Mouse (Mus musculus): ENCODE measurements around the gene Usp48. TPM values are rescaled to one million over a fixed set of nuclear protein-coding genes. Genes with fewer than 3 reads are reported as not detected.

Gene Usp48
- polyA plus RNA-seq, 1 experiment from 2014 or later = 28.4 TPM

DNA sequence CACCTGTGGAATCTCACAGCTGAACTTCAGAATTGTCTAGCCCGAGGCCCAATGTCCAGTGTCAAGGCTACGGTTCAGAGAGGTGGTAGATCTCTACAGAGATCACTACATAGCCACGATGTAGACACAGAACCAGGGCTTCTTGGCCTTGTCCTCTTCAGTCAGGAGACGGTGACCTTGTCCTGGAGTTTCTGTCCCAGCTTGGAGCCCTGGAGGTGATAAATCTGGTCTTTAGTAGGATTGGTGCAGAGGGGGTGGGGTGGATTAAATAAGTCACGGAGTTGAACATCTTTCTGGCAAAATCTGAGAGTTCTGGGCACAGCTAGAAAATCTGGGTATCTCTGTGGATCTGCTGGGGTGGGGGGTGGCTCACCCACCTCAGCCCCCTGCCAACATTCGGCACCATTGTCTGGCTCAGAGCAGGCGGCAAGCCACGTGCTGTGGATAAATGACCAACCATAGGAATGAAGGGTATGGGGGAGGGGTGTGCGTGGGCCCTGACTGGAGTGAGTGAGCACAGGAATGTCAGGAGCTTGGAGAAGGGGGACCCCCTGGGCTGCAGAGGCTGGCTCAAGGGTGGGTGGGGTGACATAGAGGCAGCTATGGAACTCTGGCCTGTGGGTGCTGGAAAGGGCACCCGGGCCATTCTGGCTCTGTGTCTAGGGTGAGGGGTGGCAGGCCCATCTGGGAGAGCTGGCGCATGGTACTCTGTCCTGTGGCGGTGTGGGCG, 103.8 kb downstream of the Usp48 start:
- Histone ChIP-seq H3K27ac (ENCODE audit: low read depth) (peak overlapping the region; percentile 57; the same call in 1 of the 2 replicates), H3K36me3 (replicated peaks; ENCODE audit: insufficient read depth, low read length) (no peaks in the 10 kb centered on the region), H3K4me2 (ENCODE audit: low read depth, low read length) (no peak overlapping the region), H3K4me3 (ENCODE audit: low read depth, low read length) (no peak overlapping the region), H3K4me1 (ENCODE audit: insufficient read depth) (peaks cover 15% of the 10 kb centered on the region), H3K9me3 (ENCODE audit: low read length) (no peaks in the 10 kb centered on the region), H3K9ac (replicated peaks) (no peak overlapping the region), H3K27me3 (ENCODE audit: insufficient read depth, low read length) (no peaks in the 10 kb centered on the region)
- WGBS (ENCODE audit: insufficient replicate concordance) = 73% methylated on average over 13 of the region's 13 CpGs
- peak; percentile 51 for ATAC-seq
- no peak for DNase-seq
- TF ChIP-seq EP300 (IDR thresholded peaks at IDR 0.05; ENCODE audit: low read depth) = no peak
- TF ChIP-seq CTCF (IDR thresholded peaks at IDR 0.05; ENCODE audit: low read depth) = no peak

DNA sequence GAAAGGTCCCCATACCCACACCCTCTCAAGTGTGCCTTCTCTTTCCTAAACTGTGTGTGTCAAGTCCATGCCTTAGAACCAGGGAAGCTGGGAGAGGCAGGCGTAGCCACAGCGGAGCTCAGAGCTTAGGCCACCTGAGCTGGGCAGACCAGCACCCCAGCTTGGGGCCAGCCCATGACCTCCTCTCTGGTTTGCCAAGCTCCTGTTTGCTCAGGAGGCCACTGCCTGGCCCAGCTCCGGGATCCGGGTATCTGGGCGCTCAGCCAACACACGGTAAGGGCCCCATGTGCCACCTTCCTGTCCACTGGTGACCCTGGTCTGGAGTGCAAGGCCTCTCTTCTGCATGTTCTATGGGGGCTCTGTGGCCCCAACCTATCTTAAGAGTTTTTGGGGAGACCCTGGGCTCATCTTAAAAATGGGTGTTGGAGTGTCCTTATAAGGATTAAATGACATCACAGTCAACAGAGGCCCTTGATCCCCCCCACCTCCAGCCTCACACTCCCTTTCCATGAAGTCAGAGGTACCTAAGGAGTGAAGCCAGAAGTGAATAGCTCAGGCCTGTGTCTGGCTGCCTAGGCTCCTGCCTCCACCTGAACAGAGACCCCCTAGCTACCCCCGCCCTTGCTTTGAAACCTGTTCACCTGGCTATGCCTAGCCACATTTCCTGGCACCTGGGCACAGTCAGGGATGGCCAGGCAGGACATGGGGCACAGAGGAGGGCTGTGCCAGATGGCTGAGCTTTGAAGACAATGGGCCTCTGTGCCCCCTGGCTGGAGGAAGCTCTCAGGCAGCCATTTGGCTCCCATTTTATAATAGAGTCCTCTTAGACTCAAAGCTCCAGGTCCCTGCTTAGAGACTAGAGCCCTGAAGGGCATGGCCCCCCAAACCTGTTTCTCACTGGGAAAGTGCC, 104.8 kb downstream of the Usp48 start:
- no peaks in the 10 kb centered on the region for H3K36me3 ChIP-seq (replicated peaks; ENCODE audit: insufficient read depth, low read length)
- peaks cover 15% of the 10 kb centered on the region for H3K4me1 ChIP-seq (ENCODE audit: insufficient read depth)
- H3K9ac ChIP-seq (replicated peaks) = no peak overlapping the region
- H3K27me3 ChIP-seq (ENCODE audit: insufficient read depth, low read length) = no peaks in the 10 kb centered on the region
- DNase-seq (peak; percentile 82), ATAC-seq (peak; percentile 94)
- H3K9me3 ChIP-seq (ENCODE audit: low read length) = no peaks in the 10 kb centered on the region
- 51% methylated on average over 7 of the region's 7 CpGs for WGBS (ENCODE audit: insufficient replicate concordance)
- no peak overlapping the region for H3K4me3 ChIP-seq (ENCODE audit: low read depth, low read length)
- H3K27ac ChIP-seq (ENCODE audit: low read depth) = peak overlapping the region; percentile 57
- no peak for TF ChIP-seq CTCF (IDR thresholded peaks at IDR 0.05; ENCODE audit: low read depth)
- no peak for TF ChIP-seq EP300 (IDR thresholded peaks at IDR 0.05; ENCODE audit: low read depth)
- no peak overlapping the region for H3K4me2 ChIP-seq (ENCODE audit: low read depth, low read length)

DNA sequence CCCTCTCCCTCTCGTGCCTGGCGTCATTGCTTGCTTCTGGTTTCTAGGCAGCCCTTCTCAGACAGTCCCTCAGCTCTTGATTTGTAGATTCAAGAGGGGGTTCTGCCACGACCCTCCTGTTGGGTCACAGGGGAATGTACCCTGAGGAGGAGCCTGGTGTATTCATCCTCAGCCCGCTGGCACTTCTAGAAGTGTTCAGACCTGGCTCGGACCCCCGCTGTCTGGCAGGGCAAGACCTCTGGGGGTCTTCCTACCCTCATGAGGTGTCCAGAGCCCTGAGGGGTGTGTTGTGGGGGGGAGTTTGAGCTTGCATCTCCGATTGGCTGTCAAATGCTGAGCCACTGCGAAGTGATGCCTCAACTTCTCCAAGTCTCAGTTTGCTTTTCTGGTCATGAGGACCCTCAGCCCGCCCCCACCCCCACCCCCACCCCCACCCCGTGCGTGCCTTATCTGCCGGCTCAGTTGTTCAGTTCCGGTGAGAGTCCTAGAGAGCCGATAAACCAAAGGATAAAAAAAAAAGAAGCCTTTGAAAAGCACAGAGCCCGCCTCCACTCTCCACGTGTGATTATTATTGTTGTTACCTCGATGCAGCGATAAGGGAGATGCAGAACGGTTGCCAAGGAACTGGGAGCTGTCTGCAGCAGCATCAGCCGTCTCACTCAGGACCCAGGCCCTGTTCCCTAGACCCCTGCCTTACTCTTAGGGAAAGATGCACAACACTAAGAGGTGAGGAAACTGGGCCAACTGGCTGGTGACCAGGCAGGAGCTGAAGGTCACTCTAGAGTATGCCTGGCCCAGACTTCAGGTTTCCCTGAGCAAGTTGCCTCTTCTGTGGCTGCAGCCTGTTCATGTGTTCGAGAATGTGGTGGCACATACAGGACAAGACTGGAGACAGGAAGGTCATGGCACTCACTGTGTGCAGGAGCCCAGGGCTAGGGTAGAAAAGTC, 106.0 kb downstream of the Usp48 start:
- no peak for ATAC-seq
- H3K4me2 ChIP-seq (ENCODE audit: low read depth, low read length) = no peak overlapping the region
- H3K27me3 ChIP-seq (ENCODE audit: insufficient read depth, low read length) = no peaks in the 10 kb centered on the region
- H3K36me3 ChIP-seq (replicated peaks; ENCODE audit: insufficient read depth, low read length) = no peaks in the 10 kb centered on the region
- H3K4me1 ChIP-seq (ENCODE audit: insufficient read depth) = peaks cover 15% of the 10 kb centered on the region
- H3K4me3 ChIP-seq (ENCODE audit: low read depth, low read length) = no peak overlapping the region
- no peaks in the 10 kb centered on the region for H3K9me3 ChIP-seq (ENCODE audit: low read length)
- H3K9ac ChIP-seq (replicated peaks) = no peak overlapping the region
- WGBS (ENCODE audit: insufficient replicate concordance) = 45% methylated on average over 21 of the region's 21 CpGs
- no peak for DNase-seq
- no peak for TF ChIP-seq CTCF (IDR thresholded peaks at IDR 0.05; ENCODE audit: low read depth)
- no peak for TF ChIP-seq EP300 (IDR thresholded peaks at IDR 0.05; ENCODE audit: low read depth)
- H3K27ac ChIP-seq (ENCODE audit: low read depth) = no peak overlapping the region

DNA sequence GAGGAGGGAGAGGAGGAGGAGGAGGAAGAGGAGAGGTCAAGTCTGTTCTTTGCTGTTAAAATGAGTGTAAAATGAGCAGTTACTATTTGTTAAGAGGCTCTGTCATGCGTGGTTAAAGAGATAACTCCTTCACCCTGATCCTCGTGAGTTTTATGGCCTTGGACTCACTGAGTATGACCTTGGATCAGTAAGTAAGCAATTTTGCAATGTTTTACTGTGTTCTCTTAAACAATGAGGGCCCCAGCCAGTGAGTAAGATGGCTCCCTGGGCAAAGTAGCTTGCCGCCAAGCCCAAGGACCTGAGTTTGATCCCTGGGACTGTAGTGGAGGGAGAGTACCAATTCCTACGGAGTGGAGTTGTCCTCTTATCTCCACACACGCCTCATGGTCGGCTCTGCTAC, 107.4 kb downstream of the Usp48 start:
- H3K9me3 ChIP-seq (ENCODE audit: low read length) = no peaks in the 10 kb centered on the region
- ATAC-seq (no peak), DNase-seq (no peak)
- WGBS (ENCODE audit: insufficient replicate concordance) = 34% methylated on average over 6 of the region's 6 CpGs
- no peak overlapping the region for H3K4me2 ChIP-seq (ENCODE audit: low read depth, low read length)
- no peak overlapping the region for H3K9ac ChIP-seq (replicated peaks)
- H3K4me1 ChIP-seq (ENCODE audit: insufficient read depth) = peaks cover 18% of the 10 kb centered on the region
- no peak for TF ChIP-seq EP300 (IDR thresholded peaks at IDR 0.05; ENCODE audit: low read depth)
- no peak overlapping the region for H3K27ac ChIP-seq (ENCODE audit: low read depth)
- no peak overlapping the region for H3K4me3 ChIP-seq (ENCODE audit: low read depth, low read length)
- no peaks in the 10 kb centered on the region for H3K27me3 ChIP-seq (ENCODE audit: insufficient read depth, low read length)
- H3K36me3 ChIP-seq (replicated peaks; ENCODE audit: insufficient read depth, low read length) = no peaks in the 10 kb centered on the region

DNA sequence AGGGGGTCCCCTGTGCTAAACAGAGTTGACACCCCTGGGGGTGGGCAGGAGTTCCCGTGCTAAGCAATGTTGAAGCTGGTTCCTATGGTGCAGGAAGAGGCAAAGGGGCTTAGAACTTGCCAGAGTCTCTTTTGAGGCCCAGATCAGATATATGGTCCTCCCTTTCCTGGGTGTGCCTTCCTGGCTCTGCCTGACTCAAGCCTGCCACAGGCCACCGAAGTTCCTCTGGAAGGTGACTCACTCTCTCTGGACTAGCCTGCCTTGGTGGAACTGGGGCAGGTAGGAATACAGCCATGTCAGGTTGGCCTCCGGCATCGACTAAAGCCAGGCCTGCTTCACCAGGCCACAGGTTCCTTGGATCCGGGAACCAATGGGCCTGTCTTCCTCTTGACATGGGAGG, 109.5 kb downstream of the Usp48 start:
- 64% methylated on average over 5 of the region's 5 CpGs for WGBS (ENCODE audit: insufficient replicate concordance)
- Histone ChIP-seq H3K9me3 (ENCODE audit: low read length) (no peaks in the 10 kb centered on the region), H3K27me3 (ENCODE audit: insufficient read depth, low read length) (peaks cover 4% of the 10 kb centered on the region; the same call in 1 of the 2 replicates), H3K27ac (ENCODE audit: low read depth) (no peak overlapping the region), H3K9ac (replicated peaks) (no peak overlapping the region), H3K4me1 (ENCODE audit: insufficient read depth) (peaks cover 24% of the 10 kb centered on the region), H3K4me3 (ENCODE audit: low read depth, low read length) (no peak overlapping the region), H3K36me3 (replicated peaks; ENCODE audit: insufficient read depth, low read length) (no peaks in the 10 kb centered on the region), H3K4me2 (ENCODE audit: low read depth, low read length) (no peak overlapping the region)
- DNase-seq (no peak), ATAC-seq (no peak)
- no peak for TF ChIP-seq EP300 (IDR thresholded peaks at IDR 0.05; ENCODE audit: low read depth)
- TF ChIP-seq CTCF (IDR thresholded peaks at IDR 0.05; ENCODE audit: low read depth) = no peak

Measured in liver, postnatal 0 days (tissue).